Mouse (Mus musculus) ES-Bruce4 (cell line): ENCODE measurements around the gene Reg4. TPM values are rescaled to one million over a fixed set of nuclear protein-coding genes. Genes with fewer than 3 reads are reported as not detected.

Source experiments
- H3K27ac ChIP-seq: 2 replicates; pipeline ENCODE4 v1.5.1; 2012; ENCODE audit warnings: low read length, inconsistent platforms; ENCODE audit not compliant: insufficient read depth
- H3K27me3 ChIP-seq: 2 replicates; pipeline ENCODE4 v1.6.1; 2012; ENCODE audit warnings: mild to moderate bottlenecking, low read length, inconsistent platforms; ENCODE audit not compliant: control insufficient read depth, poor library complexity, insufficient read depth, severe bottlenecking
- H3K36me3 ChIP-seq: 2 replicates; pipeline ENCODE4 v1.6.1; 2012; ENCODE audit warnings: inconsistent platforms, mild to moderate bottlenecking, low read length, moderate library complexity; ENCODE audit not compliant: control insufficient read depth, poor library complexity, insufficient read depth, severe bottlenecking
- H3K4me1 ChIP-seq: one replicate; pipeline ENCODE4 v1.8.1; 2011; ENCODE audit warnings: low read length; ENCODE audit not compliant: control insufficient read depth, insufficient read depth
- H3K4me3 ChIP-seq: 2 replicates; pipeline ENCODE4 v1.5.1; 2011; ENCODE audit warnings: low read depth, mild to moderate bottlenecking, low read length
- H3K9ac ChIP-seq: 2 replicates; pipeline ENCODE4 v1.6.1; 2012; ENCODE audit warnings: low read depth, mild to moderate bottlenecking, inconsistent platforms; ENCODE audit not compliant: poor library complexity, severe bottlenecking
- H3K9me3 ChIP-seq: replicated peaks from 2 replicates; pipeline ENCODE4 v1.6.1; 2012; ENCODE audit warnings: mild to moderate bottlenecking, low read length, inconsistent platforms; ENCODE audit not compliant: control insufficient read depth, poor library complexity, insufficient read depth, severe bottlenecking
- CTCF ChIP-seq: IDR thresholded peaks from one replicate; pipeline ENCODE4 v1.8.1; 2011; ENCODE audit warnings: low read depth, low read length
- EP300 ChIP-seq: IDR thresholded peaks from 2 replicates; pipeline ENCODE4 v1.6.1; 2011; ENCODE audit warnings: low read depth, low read length; ENCODE audit not compliant: insufficient read depth
- POLR2A ChIP-seq: IDR thresholded peaks from one replicate; pipeline ENCODE4 v1.8.1; 2011; ENCODE audit warnings: low read length; ENCODE audit not compliant: insufficient read depth
- polyA plus RNA-seq: library from polyadenylated mRNA; stranded (reverse); fragments of >200 nt; gene quantifications from 2 replicates; pipeline ENCODE4 v1.2.4, GENCODE M21; 2011; ENCODE audit warnings: low read depth; ENCODE audit not compliant: missing spikeins, insufficient read depth, insufficient read length

Reg4 gene
- polyA plus RNA-seq, 1 experiment = not detected

DNA sequence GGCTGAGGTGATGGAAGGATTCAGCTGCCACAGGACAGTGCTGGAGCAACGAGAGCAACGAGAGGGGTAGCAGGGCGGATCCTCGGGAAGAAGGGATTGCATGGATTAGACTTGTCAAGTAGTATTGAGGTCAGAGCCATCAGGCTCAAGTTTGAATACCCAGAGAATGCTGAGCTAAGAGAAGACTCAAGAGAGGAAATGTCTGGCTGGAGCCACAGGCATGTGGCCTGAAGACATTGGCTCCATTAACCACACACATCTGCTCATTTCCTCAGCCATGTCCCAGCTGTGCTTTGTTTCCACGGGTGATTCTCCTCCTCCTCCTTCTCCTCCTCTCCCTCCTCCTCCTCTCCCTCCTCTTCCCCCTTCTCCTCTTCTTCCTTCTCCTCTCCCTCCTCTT is 22.2 kb upstream of the Reg4 start:
- no peak overlapping the region for H3K27ac ChIP-seq
- no peaks in the 10 kb centered on the region for H3K27me3 ChIP-seq
- H3K4me1 ChIP-seq = no peaks in the 10 kb centered on the region
- H3K9ac ChIP-seq = no peak overlapping the region
- no peak for TF ChIP-seq EP300
- no peak for TF ChIP-seq CTCF
- no peak for TF ChIP-seq POLR2A
- H3K4me3 ChIP-seq = no peak overlapping the region
- H3K36me3 ChIP-seq = no peaks in the 10 kb centered on the region
- H3K9me3 ChIP-seq = no peaks in the 10 kb centered on the region

DNA sequence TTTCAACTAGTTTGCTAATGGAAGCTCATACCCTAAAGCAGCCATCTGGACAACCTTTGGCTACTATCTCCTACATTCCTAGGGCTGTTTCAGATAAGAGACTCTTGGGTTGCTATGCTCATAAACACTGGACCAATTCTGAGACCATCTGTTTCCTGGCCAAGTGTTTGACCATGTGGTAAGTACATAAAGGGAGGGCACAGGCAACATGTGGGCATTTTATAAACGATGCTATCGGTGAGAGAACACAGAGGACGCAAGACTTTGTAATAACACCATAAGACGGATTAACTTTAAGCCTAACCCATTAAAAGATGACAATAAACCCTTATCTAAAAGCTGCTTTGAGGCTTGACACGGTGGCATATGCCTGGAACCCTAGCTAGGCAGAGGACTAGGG is 18.7 kb upstream of the Reg4 start:
- no peaks in the 10 kb centered on the region for H3K4me1 ChIP-seq
- no peak overlapping the region for H3K4me3 ChIP-seq
- no peaks in the 10 kb centered on the region; the same call in 1 of the 2 replicates for H3K27me3 ChIP-seq
- H3K9me3 ChIP-seq = no peaks in the 10 kb centered on the region
- no peaks in the 10 kb centered on the region for H3K36me3 ChIP-seq
- no peak overlapping the region for H3K27ac ChIP-seq
- no peak overlapping the region for H3K9ac ChIP-seq
- TF ChIP-seq EP300 (no peak), POLR2A (no peak), CTCF (no peak)

DNA sequence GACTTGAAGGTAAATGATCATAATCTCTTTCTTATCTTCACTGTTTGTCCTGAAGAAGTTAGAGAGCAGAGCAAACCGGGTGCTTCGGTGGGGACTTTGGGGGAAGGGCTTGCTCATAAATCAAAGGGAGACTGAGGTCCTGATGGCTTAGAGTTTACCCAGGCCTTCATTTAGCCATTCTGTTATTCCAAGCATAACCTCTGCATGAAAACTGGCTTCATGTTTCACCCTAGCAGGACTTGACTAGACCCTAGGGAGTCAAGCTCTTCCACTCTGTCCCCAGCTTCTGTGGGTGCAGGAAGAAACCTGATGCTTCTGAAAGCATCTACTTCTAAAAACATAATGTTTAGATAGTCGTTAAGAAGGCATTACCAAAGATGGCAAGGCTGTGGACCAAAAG is 15.0 kb upstream of the Reg4 start:
- TF ChIP-seq EP300 (no peak), POLR2A (no peak), CTCF (no peak)
- no peaks in the 10 kb centered on the region; the same call in 1 of the 2 replicates for H3K27me3 ChIP-seq
- H3K27ac ChIP-seq = no peak overlapping the region
- H3K9me3 ChIP-seq = no peaks in the 10 kb centered on the region
- H3K9ac ChIP-seq = no peak overlapping the region
- no peaks in the 10 kb centered on the region for H3K36me3 ChIP-seq
- no peak overlapping the region for H3K4me3 ChIP-seq
- no peaks in the 10 kb centered on the region for H3K4me1 ChIP-seq

DNA sequence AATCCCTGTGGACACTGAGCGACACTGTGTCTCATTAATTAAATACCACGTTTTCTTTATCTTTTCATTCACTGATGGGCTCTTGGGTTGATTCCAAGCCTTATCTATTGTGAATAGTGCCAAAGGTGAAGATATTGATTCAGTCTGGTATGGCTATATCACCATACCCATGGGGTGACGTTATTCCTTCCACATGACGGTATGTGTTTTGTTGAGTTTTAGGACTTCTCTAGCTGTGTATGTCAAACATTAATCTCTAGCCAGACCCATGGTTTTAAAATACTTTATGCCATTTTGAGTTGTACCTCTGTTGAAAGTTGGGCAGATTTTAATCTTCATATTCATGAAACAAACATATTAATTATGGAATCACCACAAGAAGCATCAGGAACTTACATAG is 12.8 kb upstream of the Reg4 start:
- H3K27ac ChIP-seq = no peak overlapping the region
- no peak overlapping the region for H3K4me3 ChIP-seq
- H3K4me1 ChIP-seq = no peaks in the 10 kb centered on the region
- H3K9ac ChIP-seq = no peak overlapping the region
- H3K9me3 ChIP-seq = no peaks in the 10 kb centered on the region
- H3K36me3 ChIP-seq = no peaks in the 10 kb centered on the region
- TF ChIP-seq CTCF (no peak), EP300 (no peak), POLR2A (no peak)
- no peaks in the 10 kb centered on the region; the same call in none of the 2 replicates for H3K27me3 ChIP-seq

DNA sequence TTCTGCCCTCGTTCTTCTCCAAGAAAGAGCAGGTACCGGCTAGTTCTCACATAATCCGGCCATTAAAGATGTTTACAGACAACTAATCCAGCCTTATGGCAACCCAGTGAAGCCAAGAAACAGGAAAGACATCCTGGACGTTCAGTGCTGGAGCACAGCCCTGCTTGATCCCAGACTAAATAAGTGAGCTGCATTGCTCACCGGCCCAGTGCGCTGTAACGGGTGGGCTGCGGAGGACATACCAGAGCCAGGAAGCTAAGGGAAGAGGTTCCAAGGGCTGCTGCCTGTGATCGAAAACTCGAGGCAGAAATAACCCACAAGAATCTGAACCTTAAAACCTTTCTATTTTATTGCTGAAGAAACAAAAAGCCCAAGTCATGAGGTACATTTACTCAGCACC is 11.1 kb upstream of the Reg4 start:
- Histone ChIP-seq H3K4me3 (no peak overlapping the region), H3K36me3 (no peaks in the 10 kb centered on the region), H3K9ac (no peak overlapping the region), H3K27ac (no peak overlapping the region), H3K27me3 (no peaks in the 10 kb centered on the region; the same call in none of the 2 replicates), H3K9me3 (no peaks in the 10 kb centered on the region), H3K4me1 (no peaks in the 10 kb centered on the region)
- TF ChIP-seq CTCF = no peak
- TF ChIP-seq POLR2A = no peak
- no peak for TF ChIP-seq EP300

DNA sequence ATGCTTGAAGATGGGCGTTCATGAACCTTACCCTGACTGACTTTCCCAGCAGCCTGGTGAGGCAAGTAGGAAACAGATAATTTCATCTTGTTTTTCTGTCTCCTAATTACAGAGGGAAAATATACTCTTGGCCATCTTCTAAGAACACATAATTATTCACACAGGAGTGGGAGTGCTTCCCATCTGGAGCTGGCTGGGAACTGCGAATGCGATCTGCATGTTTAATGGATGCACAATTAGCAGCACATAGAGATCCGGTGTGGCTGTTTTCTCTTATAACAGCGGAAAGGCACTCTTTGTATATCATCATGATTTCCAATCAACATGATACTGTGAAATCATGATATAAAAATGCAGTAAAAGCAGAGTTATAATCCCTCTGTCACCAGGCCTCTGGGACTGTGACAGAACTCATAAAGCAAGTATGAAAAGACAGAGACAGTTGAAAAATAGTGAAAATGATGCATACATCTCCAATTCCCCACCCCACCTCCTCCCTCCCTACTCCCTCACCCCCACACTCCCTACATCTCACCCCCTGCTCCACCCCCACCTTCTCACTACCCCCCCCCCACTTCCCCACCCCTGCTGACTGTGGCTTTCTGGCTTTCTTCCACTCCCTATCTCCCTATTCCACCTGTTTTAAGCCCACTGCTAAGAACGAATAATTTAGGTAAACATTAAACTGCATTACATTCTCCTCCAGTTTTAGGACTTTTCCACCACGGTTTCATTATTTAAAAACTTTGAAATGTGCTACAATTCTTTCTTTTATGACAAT is 10.5 kb upstream of the Reg4 start:
- H3K9me3 ChIP-seq = no peaks in the 10 kb centered on the region
- H3K36me3 ChIP-seq = no peaks in the 10 kb centered on the region
- H3K4me1 ChIP-seq = no peaks in the 10 kb centered on the region
- no peak overlapping the region for H3K27ac ChIP-seq
- H3K4me3 ChIP-seq = no peak overlapping the region
- no peak overlapping the region for H3K9ac ChIP-seq
- no peak for TF ChIP-seq POLR2A
- TF ChIP-seq CTCF = no peak
- no peaks in the 10 kb centered on the region; the same call in none of the 2 replicates for H3K27me3 ChIP-seq
